Mouse (Mus musculus) kidney, adult 2 months (tissue): ENCODE data around the gene Pgap3. TPM values are rescaled to one million over a fixed set of nuclear protein-coding genes. Genes with fewer than 3 reads are reported as not detected.

Source experiments
- DNase-seq: peaks from one replicate; pipeline ENCODE4 v3.0.0; 2021
- H3K27ac ChIP-seq: fragments of 200-500 bp; 2 replicates; pipeline ENCODE4 v1.5.1; 2012; ENCODE audit warnings: low read depth, low read length, control low read depth, inconsistent platforms; ENCODE audit not compliant: insufficient read depth
- H3K27me3 ChIP-seq: fragments of 200-500 bp; replicated peaks from 2 replicates; pipeline ENCODE4 v1.6.1; 2012; ENCODE audit warnings: mild to moderate bottlenecking, moderate library complexity, low read length, inconsistent platforms; ENCODE audit not compliant: control insufficient read depth, insufficient read depth
- H3K36me3 ChIP-seq: fragments of 200-500 bp; 2 replicates; pipeline ENCODE4 v1.6.1; 2012; ENCODE audit warnings: mild to moderate bottlenecking, moderate library complexity, low read length, inconsistent platforms; ENCODE audit not compliant: control insufficient read depth, insufficient read depth
- H3K4me1 ChIP-seq: fragments of 200-500 bp; 2 replicates; pipeline ENCODE4 v1.6.1; 2011; ENCODE audit warnings: low read length; ENCODE audit not compliant: control insufficient read depth, insufficient read depth
- H3K4me3 ChIP-seq: fragments of 200-500 bp; 2 replicates; pipeline ENCODE4 v1.5.1; 2011; ENCODE audit warnings: mild to moderate bottlenecking, low read depth, low read length, control low read depth; ENCODE audit not compliant: insufficient read depth
- CTCF ChIP-seq: fragments of 200-500 bp; conservative IDR thresholded peaks from 2 replicates; pipeline ENCODE4 v1.5.1; 2011; ENCODE audit warnings: low read depth, mild to moderate bottlenecking, control low read depth, low read length, moderate library complexity, mixed read lengths; ENCODE audit not compliant: insufficient read depth, insufficient read length
- POLR2A ChIP-seq: fragments of 200-500 bp; IDR thresholded peaks from one replicate; pipeline ENCODE4 v1.6.1; 2011; ENCODE audit warnings: low read depth, low read length, control low read depth
- WGBS: fragments of 180-500 bp; shearing (Covaris S2); methylation state at CpG from one replicate; pipeline ENCODE4 v1.1.7; 2018; 5-methylcytosine and 5-hydroxymethylcytosine counted together
- polyA plus RNA-seq: library from polyadenylated mRNA; depleted of rRNA; stranded (reverse); fragments of >200 nt; gene quantifications from 2 replicates; pipeline ENCODE4 v1.2.3, GENCODE M21; 2012

Pgap3 gene
- polyA plus RNA-seq, 1 experiment: 32.2 TPM

DNA sequence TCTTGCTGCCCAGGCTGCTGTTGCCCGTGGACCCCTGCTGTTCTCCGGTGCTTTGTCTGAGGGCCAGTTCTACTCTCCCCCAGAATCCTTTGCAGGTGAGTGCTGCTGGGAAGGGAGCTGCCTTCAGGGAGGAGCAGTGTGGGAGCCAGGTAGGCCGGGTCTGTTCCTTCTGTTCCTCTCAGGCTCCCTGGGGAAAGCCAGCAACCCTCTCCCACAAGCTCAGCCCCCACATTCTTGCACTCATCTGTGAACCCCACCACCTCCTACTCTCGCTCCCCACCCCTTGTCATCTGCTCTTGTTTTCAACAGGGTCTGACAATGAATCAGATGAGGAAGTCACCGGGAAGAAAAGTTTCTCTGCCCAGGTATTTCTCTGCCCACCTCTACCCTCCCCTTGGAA is 23.5 kb downstream of the Pgap3 start:
- H3K4me1 ChIP-seq: 0 out of 2 replicates have a peak, but pooled peaks cover 5% of the 10 kb centered on the region
- no peak overlapping the region for H3K4me3 ChIP-seq
- no peak for TF ChIP-seq CTCF
- TF ChIP-seq POLR2A: no peak
- no peaks in the 10 kb centered on the region; the same call in 1 of the 2 replicates for H3K36me3 ChIP-seq
- 79% methylated on average over 5 of the region's 5 CpGs for WGBS
- H3K27ac ChIP-seq: no peak overlapping the region
- DNase-seq: no peak
- H3K27me3 ChIP-seq: no peaks in the 10 kb centered on the region

DNA sequence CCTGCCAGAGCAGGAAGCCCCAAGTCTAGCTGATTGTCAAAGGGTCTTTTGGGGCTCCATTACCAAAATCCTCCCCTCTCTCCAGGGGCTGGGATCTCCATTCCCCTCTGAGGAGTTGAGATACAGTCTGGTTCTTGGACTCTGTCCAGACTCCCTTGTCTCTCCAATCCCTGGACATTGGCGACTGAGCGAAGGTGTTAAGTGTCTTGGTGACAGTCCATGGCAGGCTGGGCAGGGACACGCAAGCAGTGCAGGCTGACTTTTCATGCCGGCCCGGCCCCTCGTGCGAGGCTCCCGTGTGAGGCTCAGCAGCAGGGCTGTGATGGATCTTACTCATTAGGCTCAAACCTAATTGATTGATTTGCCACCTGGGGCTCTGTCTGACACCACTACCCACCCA is 26.0 kb downstream of the Pgap3 start:
- no peaks in the 10 kb centered on the region for H3K27me3 ChIP-seq
- no peak overlapping the region for H3K27ac ChIP-seq
- H3K4me1 ChIP-seq: no peaks in the 10 kb centered on the region
- H3K4me3 ChIP-seq: no peak overlapping the region
- WGBS: 82% methylated on average over 8 of the region's 8 CpGs
- no peak for TF ChIP-seq POLR2A
- TF ChIP-seq CTCF: no peak
- no peak for DNase-seq
- no peaks in the 10 kb centered on the region; the same call in 1 of the 2 replicates for H3K36me3 ChIP-seq

DNA sequence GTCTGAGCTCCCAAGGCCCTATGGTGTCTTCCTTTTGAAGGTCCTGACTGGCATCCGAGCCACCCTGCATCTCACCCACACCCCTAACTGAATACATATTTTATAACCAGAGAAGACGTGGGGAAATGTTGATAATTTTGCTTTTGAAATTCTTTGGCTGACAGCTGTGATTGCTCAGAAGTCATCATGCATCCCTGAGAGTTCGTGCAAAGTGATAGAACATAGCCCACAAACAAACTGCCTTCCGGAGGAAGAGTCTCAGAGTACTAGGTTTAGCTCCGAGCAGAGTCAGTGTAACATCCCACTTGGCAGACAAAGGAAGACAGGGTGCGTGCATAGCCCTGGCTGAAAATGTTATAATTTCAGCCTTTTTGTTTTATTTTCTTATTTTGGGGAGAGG is 27.0 kb downstream of the Pgap3 start:
- Histone ChIP-seq H3K27me3 (no peaks in the 10 kb centered on the region), H3K27ac (no peak overlapping the region), H3K4me3 (no peak overlapping the region), H3K36me3 (no peaks in the 10 kb centered on the region; the same call in 1 of the 2 replicates), H3K4me1 (no peaks in the 10 kb centered on the region)
- TF ChIP-seq POLR2A (no peak), CTCF (no peak)
- DNase-seq: no peak
- 86% methylated on average over 6 of the region's 6 CpGs for WGBS

DNA sequence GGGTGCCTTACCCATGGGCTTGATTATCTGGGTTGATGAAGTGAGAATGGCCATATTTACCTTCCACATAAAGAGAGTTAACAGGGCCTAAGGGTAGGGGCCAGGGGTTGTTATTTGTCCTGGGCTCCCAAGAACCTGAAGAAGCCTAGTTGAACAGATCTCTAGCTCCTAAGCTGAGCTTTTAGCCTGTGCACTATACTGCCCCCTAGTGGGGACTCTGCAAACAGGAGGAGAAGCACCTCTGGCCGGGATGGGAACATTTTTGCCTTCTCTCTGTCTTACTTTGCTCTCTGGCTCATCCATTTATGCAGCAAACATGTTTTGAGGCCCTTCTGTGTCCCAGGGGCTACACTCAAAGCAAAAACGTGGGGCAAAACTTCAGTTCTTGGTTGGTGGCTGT is 27.9 kb downstream of the Pgap3 start:
- Histone ChIP-seq H3K27me3 (no peaks in the 10 kb centered on the region), H3K4me3 (no peak overlapping the region), H3K4me1 (peaks cover 1% of the 10 kb centered on the region), H3K27ac (no peak overlapping the region), H3K36me3 (no peaks in the 10 kb centered on the region; the same call in 1 of the 2 replicates)
- peak; percentile 84 for TF ChIP-seq CTCF
- no peak for TF ChIP-seq POLR2A
- 3% methylated on average over 2 of the region's 2 CpGs for WGBS
- peak; percentile 66 for DNase-seq

- Histone ChIP-seq H3K4me1 (peaks cover 4% of the 10 kb centered on the region), H3K27me3 (no peaks in the 10 kb centered on the region), H3K4me3 (no peak overlapping the region), H3K27ac (no peak overlapping the region), H3K36me3 (no peaks in the 10 kb centered on the region; the same call in 1 of the 2 replicates)
- no peak for TF ChIP-seq CTCF
- TF ChIP-seq POLR2A: no peak
- WGBS: 69% methylated on average over 10 of the region's 10 CpGs
- no peak for DNase-seq
Observed at GRCm38 (mm10) chr11:98371556-98372240, 28.6 kb downstream of the Pgap3 start.

- Histone ChIP-seq H3K4me3 (no peak overlapping the region), H3K36me3 (no peaks in the 10 kb centered on the region; the same call in 1 of the 2 replicates), H3K27me3 (no peaks in the 10 kb centered on the region), H3K4me1 (peaks cover 4% of the 10 kb centered on the region), H3K27ac (no peak overlapping the region)
- no peak for DNase-seq
- 93% methylated on average over 2 of the region's 2 CpGs for WGBS
- TF ChIP-seq POLR2A: no peak
- no peak for TF ChIP-seq CTCF
Observed at GRCm38 (mm10) chr11:98370588-98370987, 29.7 kb downstream of the Pgap3 start.

GRCm38 (mm10) chr11:98369337-98369736 is 31.0 kb downstream of the Pgap3 start:
- no peaks in the 10 kb centered on the region for H3K36me3 ChIP-seq
- no peaks in the 10 kb centered on the region for H3K27me3 ChIP-seq
- DNase-seq: no peak
- H3K4me3 ChIP-seq: no peak overlapping the region
- H3K4me1 ChIP-seq: peaks cover 4% of the 10 kb centered on the region
- no peak overlapping the region for H3K27ac ChIP-seq
- TF ChIP-seq POLR2A (no peak), CTCF (no peak)
- 74% methylated on average over 6 of the region's 6 CpGs for WGBS
